Mouse (Mus musculus) stomach, embryonic 15.5 days (tissue): ENCODE results near the gene Gng12. TPM values are rescaled to one million over a fixed set of nuclear protein-coding genes. Genes with fewer than 3 reads are reported as not detected.

Experiments
- ATAC-seq: fragments of 200-750 bp; cut with Nextera tagmentation; 2 replicates; pipeline ENCODE4 v1.8.0; 2017; ENCODE audit warnings: low read depth, moderate number of reproducible peaks, moderate TSS enrichment; ENCODE audit not compliant: insufficient read depth, low FRiP score
- H3K27ac ChIP-seq: fragments of 300-500 bp; sonication (generic); 2 replicates; pipeline ENCODE4 v1.5.1; 2015; ENCODE audit warnings: mild to moderate bottlenecking, inconsistent platforms
- H3K27me3 ChIP-seq: fragments of 300-500 bp; sonication (generic); replicated peaks from 2 replicates; pipeline ENCODE4 v1.6.1; 2015; ENCODE audit warnings: inconsistent platforms
- H3K36me3 ChIP-seq: fragments of 300-500 bp; sonication (generic); 2 replicates; pipeline ENCODE4 v1.6.1; 2015; ENCODE audit warnings: inconsistent platforms
- H3K4me1 ChIP-seq: fragments of 300-500 bp; sonication (generic); 2 replicates; pipeline ENCODE4 v1.6.1; 2015; ENCODE audit warnings: inconsistent platforms
- H3K4me2 ChIP-seq: fragments of 300-500 bp; sonication (generic); 2 replicates; pipeline ENCODE4 v1.6.1; 2015; ENCODE audit warnings: mild to moderate bottlenecking, inconsistent platforms
- H3K4me3 ChIP-seq: fragments of 300-500 bp; sonication (generic); replicated peaks from 2 replicates; pipeline ENCODE4 v1.5.1; 2015; ENCODE audit warnings: inconsistent platforms
- H3K9ac ChIP-seq: fragments of 300-500 bp; sonication (generic); 2 replicates; pipeline ENCODE4 v1.6.1; 2015; ENCODE audit warnings: inconsistent platforms
- H3K9me3 ChIP-seq: fragments of 300-500 bp; sonication (generic); 2 replicates; pipeline ENCODE4 v1.6.1; 2016; ENCODE audit warnings: inconsistent platforms
- WGBS: fragments of 180-500 bp; shearing (Covaris S2); methylation state at CpG from one replicate; pipeline ENCODE4 v1.1.7; 2015; 5-methylcytosine and 5-hydroxymethylcytosine counted together
- polyA plus RNA-seq: library from polyadenylated mRNA; unstranded; fragments of >200 nt; fragmentation: Nextera tagmentation; extraction: Ambion mirVana; gene quantifications from 2 replicates; pipeline ENCODE4 v1.2.1, GENCODE M21; 2015

Gene Gng12
- polyA plus RNA-seq, 1 experiment from 2014 or later, result 105 TPM

- 88% methylated on average over 2 of the region's 2 CpGs for WGBS
- ATAC-seq, result no peak
- no peak overlapping the region for H3K27ac ChIP-seq
- H3K9me3 ChIP-seq, result no peaks in the 10 kb centered on the region
- H3K4me2 ChIP-seq, result no peak overlapping the region
- no peaks in the 10 kb centered on the region for H3K4me1 ChIP-seq
- H3K4me3 ChIP-seq, result no peak overlapping the region
- no peak overlapping the region for H3K9ac ChIP-seq
- no peaks in the 10 kb centered on the region for H3K27me3 ChIP-seq
- no peaks in the 10 kb centered on the region for H3K36me3 ChIP-seq
These were observed 102.4 kb downstream of the Gng12 start for GRCm38 (mm10) chr6:66998645-66999044.

- H3K4me3 ChIP-seq, result no peak overlapping the region
- no peaks in the 10 kb centered on the region for H3K9me3 ChIP-seq
- H3K27ac ChIP-seq, result no peak overlapping the region
- ATAC-seq, result no peak
- no peaks in the 10 kb centered on the region for H3K36me3 ChIP-seq
- no peaks in the 10 kb centered on the region for H3K27me3 ChIP-seq
- H3K9ac ChIP-seq, result no peak overlapping the region
- no peak overlapping the region for H3K4me2 ChIP-seq
- no peaks in the 10 kb centered on the region for H3K4me1 ChIP-seq
These were observed 103.6 kb downstream of the Gng12 start for GRCm38 (mm10) chr6:66999800-67000199.

- 89% methylated on average over 3 of the region's 3 CpGs for WGBS
- Histone ChIP-seq H3K4me3 (no peak overlapping the region), H3K9me3 (no peaks in the 10 kb centered on the region), H3K9ac (no peak overlapping the region), H3K4me1 (peaks cover 6% of the 10 kb centered on the region; the same call in 1 of the 2 replicates), H3K36me3 (no peaks in the 10 kb centered on the region), H3K4me2 (no peak overlapping the region), H3K27me3 (no peaks in the 10 kb centered on the region), H3K27ac (no peak overlapping the region)
- no peak for ATAC-seq
These were observed 113.7 kb downstream of the Gng12 start for GRCm38 (mm10) chr6:67009888-67010287.

GRCm38 (mm10) chr6:67010370-67011216, 114.4 kb downstream of the Gng12 start:
- H3K27me3 ChIP-seq, result no peaks in the 10 kb centered on the region
- no peak overlapping the region for H3K9ac ChIP-seq
- WGBS, result 71% methylated on average over 7 of the region's 7 CpGs
- no peak overlapping the region for H3K27ac ChIP-seq
- no peak overlapping the region for H3K4me2 ChIP-seq
- peaks cover 6% of the 10 kb centered on the region; the same call in 1 of the 2 replicates for H3K4me1 ChIP-seq
- H3K4me3 ChIP-seq, result no peak overlapping the region
- ATAC-seq, result no peak
- no peaks in the 10 kb centered on the region for H3K9me3 ChIP-seq
- no peaks in the 10 kb centered on the region for H3K36me3 ChIP-seq

DNA sequence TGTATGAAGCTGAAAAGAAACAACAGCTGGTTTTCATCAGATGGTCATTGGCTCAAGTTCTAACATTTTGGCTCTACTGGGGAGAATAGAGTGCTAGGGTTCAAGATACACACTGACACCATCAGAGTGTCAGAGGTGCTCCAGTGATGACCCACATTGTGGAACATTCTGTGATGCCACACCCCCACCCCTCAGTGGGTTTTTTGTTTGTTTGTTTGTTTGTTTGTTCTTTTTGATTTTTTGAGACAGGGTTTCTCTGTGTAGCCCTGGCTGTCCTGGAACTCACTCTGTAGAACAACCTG, 115.0 kb downstream of the Gng12 start:
- ATAC-seq, result no peak

GRCm38 (mm10) chr6:67013293-67013948, 117.2 kb downstream of the Gng12 start:
- Histone ChIP-seq H3K36me3 (no peaks in the 10 kb centered on the region), H3K27ac (no peak overlapping the region), H3K4me3 (no peak overlapping the region), H3K4me1 (peaks cover 6% of the 10 kb centered on the region; the same call in 1 of the 2 replicates), H3K27me3 (no peaks in the 10 kb centered on the region), H3K9me3 (no peaks in the 10 kb centered on the region), H3K9ac (no peak overlapping the region), H3K4me2 (no peak overlapping the region)
- 67% methylated on average over 6 of the region's 6 CpGs for WGBS
- peak; percentile 11; the same call in 1 of the 2 replicates for ATAC-seq

More for the DNA sequence above, 115.0 kb downstream of the Gng12 start:
- H3K9ac ChIP-seq, result no peak overlapping the region
- H3K9me3 ChIP-seq, result no peaks in the 10 kb centered on the region
- no peak overlapping the region for H3K27ac ChIP-seq
- H3K36me3 ChIP-seq, result no peaks in the 10 kb centered on the region
- no peak overlapping the region for H3K4me2 ChIP-seq
- peaks cover 6% of the 10 kb centered on the region; the same call in 1 of the 2 replicates for H3K4me1 ChIP-seq
- no peak overlapping the region for H3K4me3 ChIP-seq
- no peaks in the 10 kb centered on the region for H3K27me3 ChIP-seq

DNA sequence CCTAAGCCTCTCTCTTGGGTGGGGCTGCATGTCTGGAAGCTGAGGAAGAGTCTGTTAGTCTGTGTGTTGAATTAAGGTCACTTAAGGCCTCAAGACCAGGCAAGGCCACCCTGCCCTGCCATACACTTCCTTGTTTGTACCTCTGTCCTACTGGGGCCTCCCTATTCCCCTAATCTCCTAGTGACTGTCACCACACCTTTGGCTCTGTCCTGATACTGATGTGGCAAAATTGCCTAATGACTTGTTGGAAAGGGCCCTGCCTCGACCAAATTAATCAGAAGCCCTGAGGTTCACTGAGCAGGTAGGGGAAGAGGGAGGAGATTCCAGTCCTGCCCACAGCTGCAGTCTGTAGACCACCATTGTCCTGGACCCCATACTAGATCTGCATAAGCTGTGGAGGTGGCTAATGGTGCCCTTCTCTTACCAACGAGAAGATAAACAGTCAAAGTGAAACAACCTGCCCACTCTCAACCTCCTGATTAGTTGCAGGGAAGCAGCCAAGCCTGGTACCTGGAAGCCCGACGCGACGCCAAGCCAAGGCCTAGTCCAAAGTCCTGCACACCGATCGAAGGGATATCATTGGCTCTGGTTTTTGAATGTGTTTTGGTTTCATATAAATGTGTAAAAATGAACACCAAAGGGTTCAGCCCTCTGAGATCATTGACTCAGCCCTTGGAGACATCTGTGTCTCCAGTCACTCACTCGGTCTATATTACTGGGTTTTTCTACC, 117.9 kb downstream of the Gng12 start:
- H3K27me3 ChIP-seq, result no peaks in the 10 kb centered on the region
- H3K9me3 ChIP-seq, result no peaks in the 10 kb centered on the region
- WGBS, result 86% methylated on average over 9 of the region's 9 CpGs
- peaks cover 6% of the 10 kb centered on the region; the same call in 1 of the 2 replicates for H3K4me1 ChIP-seq
- no peaks in the 10 kb centered on the region for H3K36me3 ChIP-seq
- no peak overlapping the region for H3K4me2 ChIP-seq
- ATAC-seq, result peak; percentile 55; the same call in 1 of the 2 replicates
- H3K4me3 ChIP-seq, result no peak overlapping the region
- no peak overlapping the region for H3K27ac ChIP-seq
- H3K9ac ChIP-seq, result no peak overlapping the region

GRCm38 (mm10) chr6:67014679-67015075, 118.5 kb downstream of the Gng12 start:
- 96% methylated on average over 1 of the region's 1 CpGs for WGBS
- ATAC-seq, result no peak

GRCm38 (mm10) chr6:67015739-67016519, 119.7 kb downstream of the Gng12 start:
- Histone ChIP-seq H3K4me2 (no peak overlapping the region), H3K36me3 (no peaks in the 10 kb centered on the region), H3K9me3 (no peaks in the 10 kb centered on the region), H3K27ac (no peak overlapping the region), H3K4me3 (no peak overlapping the region), H3K9ac (no peak overlapping the region), H3K27me3 (no peaks in the 10 kb centered on the region), H3K4me1 (peaks cover 6% of the 10 kb centered on the region; the same call in 1 of the 2 replicates)
- no peak for ATAC-seq
- 38% methylated on average over 8 of the region's 8 CpGs for WGBS

More at GRCm38 (mm10) chr6:67014679-67015075, 118.5 kb downstream of the Gng12 start:
- Histone ChIP-seq H3K9ac (no peak overlapping the region), H3K4me1 (peaks cover 6% of the 10 kb centered on the region; the same call in 1 of the 2 replicates), H3K36me3 (no peaks in the 10 kb centered on the region), H3K27me3 (no peaks in the 10 kb centered on the region), H3K27ac (no peak overlapping the region), H3K4me2 (no peak overlapping the region), H3K4me3 (no peak overlapping the region), H3K9me3 (no peaks in the 10 kb centered on the region)

DNA sequence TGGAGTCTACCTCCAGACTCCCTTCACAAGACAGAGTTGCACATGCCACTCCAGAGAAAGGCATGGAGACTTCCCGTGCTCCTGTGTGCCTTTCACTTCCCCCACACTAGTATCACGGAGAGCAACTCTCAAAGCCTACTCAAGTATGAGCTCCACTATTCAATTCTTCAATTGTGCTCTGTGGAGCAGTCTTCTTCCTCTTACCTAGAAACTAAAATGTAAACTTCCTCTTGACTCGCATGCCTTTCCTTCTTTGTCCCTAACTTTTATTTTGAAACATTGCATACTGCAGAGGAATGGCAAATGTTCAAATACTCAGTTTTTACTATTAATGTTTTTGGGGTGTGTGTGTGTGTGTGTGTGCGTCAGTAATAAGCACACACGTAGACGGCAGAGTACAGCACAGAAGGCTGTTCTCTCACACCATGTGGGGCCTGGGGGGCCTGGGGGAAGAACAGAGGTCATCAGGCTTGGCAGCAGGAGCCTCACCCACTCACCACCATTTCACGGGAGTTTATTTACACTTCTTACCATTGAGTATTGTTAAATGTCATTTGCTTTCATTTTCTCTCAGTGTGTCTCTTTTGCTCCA, 120.4 kb downstream of the Gng12 start:
- Histone ChIP-seq H3K27ac (no peak overlapping the region), H3K4me3 (no peak overlapping the region), H3K36me3 (no peaks in the 10 kb centered on the region), H3K9me3 (no peaks in the 10 kb centered on the region), H3K4me2 (no peak overlapping the region), H3K9ac (no peak overlapping the region), H3K4me1 (peaks cover 6% of the 10 kb centered on the region; the same call in 1 of the 2 replicates), H3K27me3 (no peaks in the 10 kb centered on the region)
- WGBS, result 43% methylated on average over 7 of the region's 7 CpGs
- ATAC-seq, result no peak

GRCm38 (mm10) chr6:67018365-67018764, 122.2 kb downstream of the Gng12 start:
- Histone ChIP-seq H3K27me3 (no peaks in the 10 kb centered on the region), H3K9ac (no peak overlapping the region), H3K36me3 (no peaks in the 10 kb centered on the region), H3K9me3 (no peaks in the 10 kb centered on the region), H3K4me1 (peaks cover 6% of the 10 kb centered on the region; the same call in 1 of the 2 replicates), H3K27ac (no peak overlapping the region), H3K4me3 (no peak overlapping the region), H3K4me2 (no peak overlapping the region)
- 73% methylated on average over 4 of the region's 4 CpGs for WGBS
- ATAC-seq, result no peak
